Mouse (Mus musculus) thymus, adult 2 months (tissue): Measurements from ENCODE around the gene Nelfcd.

Experiments used
- CTCF ChIP-seq: fragments of 200-500 bp; IDR thresholded peaks from 2 replicates; pipeline ENCODE4 v1.5.1; 2012; ENCODE audit warnings: mild to moderate bottlenecking, control low read depth, low read length, moderate library complexity, borderline replicate concordance; ENCODE audit not compliant: control insufficient read depth, poor library complexity, insufficient read depth; ENCODE audit errors: extremely low read depth
- POLR2A ChIP-seq: fragments of 200-500 bp; IDR thresholded peaks from 2 replicates; pipeline ENCODE4 v1.6.1; 2012; ENCODE audit warnings: mild to moderate bottlenecking, low read length, control low read depth, moderate library complexity; ENCODE audit not compliant: control insufficient read depth, poor library complexity, insufficient read depth; ENCODE audit errors: extremely low read depth

DNA sequence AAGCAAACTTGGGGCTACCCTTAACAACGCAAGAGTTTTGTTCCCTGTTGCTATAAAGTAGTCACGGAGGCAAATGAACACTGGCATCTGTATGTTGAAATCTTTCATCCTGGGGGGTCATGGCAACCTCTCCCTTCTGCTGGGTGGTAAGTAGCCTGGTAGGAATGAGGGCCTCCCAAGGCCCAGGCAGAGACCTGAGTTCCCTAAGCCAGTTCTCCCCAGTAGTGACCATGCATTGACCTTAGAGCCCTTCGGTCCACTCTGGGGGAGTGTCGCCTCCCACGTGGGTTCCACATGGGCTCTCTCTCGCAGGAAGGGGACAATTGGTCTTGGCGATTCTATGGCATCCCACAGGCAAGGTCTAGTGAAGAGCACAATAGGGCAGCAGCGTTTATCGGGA lies 24.4 kb downstream of the Nelfcd start:
- TF ChIP-seq POLR2A = no peak
- TF ChIP-seq CTCF = no peak
